Mouse (Mus musculus) cerebellum, postnatal 25 days (tissue): ENCODE measurements around the gene Adrb1.

ENCODE experiments used
- DNase-seq, 2 experiments: peaks; one replicate each; pipeline ENCODE4 v3.0.0; 2021; ENCODE audit warnings: mixed read lengths in 2 of 2

Gene Adrb1

GRCm38 (mm10) chr19:56703238-56704097 is 18.5 kb upstream of the Adrb1 start:
- no peak for DNase-seq

DNA sequence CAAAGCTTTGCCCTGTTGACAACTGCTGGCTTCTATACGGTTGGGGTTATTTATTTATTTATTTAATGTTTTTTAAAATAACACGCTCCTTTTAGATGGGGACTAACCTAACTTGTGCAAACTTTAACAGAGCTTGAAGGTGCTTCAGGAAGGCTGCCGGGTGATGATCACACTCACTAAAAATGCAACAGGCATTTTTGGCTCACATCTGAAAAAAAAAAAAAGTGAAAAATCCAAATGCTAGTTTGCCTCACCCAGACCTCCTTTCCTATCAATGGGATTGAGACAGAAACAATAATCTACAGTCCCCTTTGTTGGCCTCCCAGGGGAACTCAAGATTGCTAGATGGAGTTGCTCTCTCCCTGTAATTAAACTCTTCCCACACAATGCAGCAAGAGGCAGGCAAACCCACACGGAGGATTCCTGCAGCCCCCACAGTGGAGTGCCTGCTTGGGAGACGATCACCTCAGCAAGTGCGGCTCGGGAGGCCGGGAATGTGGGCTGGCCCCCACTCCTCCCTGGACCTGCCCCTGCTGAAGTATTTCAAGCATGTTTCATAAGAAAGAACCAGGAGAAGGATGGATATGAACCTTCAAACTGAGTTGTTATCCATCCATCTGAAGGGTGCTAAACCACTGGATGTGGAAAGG is 16.8 kb upstream of the Adrb1 start:
- no peak for DNase-seq

DNA sequence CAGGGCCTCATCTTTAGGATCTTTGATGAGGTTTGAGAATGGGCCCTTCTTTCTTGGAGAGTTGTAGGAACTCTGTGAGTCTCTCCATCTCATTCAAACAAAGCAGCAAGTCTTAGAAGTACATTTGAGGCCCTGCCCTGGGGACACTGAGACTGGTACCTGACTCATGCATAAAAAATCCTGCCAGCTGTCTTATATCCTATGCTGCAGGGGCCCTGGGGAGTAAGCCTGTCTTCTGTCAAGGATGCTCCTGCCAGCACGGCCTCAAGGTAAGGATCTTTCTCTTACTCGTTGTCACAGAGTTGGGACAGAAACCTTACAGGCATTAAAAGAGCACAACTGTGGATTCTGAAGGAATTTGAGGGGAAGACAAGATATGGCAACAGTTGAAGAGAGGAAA is 13.2 kb upstream of the Adrb1 start:
- no peak for DNase-seq

DNA sequence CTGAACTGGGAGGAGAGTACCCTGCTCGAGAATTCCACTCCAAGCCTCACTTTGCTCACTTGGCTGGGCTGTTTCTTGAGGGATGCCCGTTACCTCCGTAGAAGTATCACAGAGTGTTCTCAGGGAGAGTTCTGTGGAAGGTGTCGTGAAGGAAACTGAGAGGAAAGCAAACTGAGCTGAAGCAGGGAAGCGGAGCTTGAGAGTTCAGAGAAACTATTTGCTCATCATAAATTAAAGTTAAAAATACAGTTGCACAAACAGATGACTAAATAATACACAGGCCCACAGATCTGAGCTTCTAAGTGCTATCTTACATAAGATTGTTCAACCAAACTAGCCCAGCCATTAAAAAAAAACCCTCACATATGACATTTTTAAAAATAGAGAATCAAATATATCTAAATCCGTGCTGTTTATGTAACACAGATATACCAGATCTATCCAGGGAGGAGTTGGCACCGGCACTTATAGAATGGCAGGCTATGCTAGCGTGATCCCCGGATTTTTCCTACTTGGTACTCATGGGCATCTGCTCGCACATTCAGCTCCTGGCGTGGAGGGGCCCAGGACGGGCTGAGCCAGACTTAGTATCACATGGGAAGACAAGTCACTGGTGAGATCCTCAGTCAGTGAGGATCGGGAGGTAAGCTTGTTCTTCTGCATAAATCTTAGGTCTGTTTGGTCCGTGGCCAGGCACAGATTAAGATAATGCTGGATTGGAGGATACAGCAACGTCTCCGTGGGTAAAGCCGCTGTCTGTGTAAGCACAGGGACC is 11.7 kb upstream of the Adrb1 start:
- DNase-seq, result peak; percentile 24 to 42

- no peak for DNase-seq
Measured at GRCm38 (mm10) chr19:56713613-56714012, 8.4 kb upstream of the Adrb1 start.

DNA sequence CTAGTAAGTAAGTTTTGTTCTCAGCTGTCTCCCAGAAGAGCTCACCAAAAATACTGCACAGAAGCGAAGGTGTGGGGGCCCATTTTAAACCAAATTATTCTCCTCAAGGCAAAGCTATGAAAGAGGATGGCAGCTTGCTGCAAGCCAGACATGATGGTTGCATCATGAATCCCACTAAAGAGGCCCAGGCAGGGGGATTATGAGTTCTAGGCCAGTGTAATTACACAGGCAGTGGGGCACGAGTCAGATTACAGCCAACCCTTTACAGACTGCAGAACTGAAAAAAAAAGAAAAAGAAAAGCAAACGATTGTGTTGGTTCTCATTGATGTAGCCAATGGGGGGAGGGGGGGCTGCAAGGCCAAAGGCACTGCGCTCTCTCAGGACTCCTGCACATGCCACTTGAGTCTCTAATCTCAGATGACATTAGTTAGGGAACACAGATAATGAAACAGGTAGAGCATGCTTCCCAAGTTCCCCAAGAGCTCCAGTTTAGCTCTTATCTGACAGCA is 7.3 kb upstream of the Adrb1 start:
- no peak for DNase-seq

DNA sequence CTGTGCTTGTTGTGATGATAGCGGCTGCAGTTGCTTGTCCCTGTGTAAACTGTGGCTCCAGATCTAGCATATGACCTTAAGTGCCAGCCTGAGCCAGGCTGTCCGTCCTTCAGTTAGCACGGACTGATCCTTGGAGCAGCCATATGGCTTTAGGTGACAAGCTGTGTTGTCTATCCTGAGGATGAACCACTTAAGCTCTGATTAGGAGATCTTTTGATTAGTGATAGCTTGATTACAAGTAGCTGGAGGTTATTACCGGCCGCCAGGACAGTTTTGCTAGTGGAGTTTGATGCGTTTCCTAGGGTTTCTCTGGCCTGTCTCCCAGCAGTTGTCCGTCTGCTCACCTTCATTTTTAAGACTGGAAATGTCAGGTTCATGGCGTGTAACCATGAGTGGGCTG is 4.0 kb upstream of the Adrb1 start:
- DNase-seq, result no peak

GRCm38 (mm10) chr19:56720882-56721281 is 1.1 kb upstream of the Adrb1 start:
- no peak for DNase-seq

DNA sequence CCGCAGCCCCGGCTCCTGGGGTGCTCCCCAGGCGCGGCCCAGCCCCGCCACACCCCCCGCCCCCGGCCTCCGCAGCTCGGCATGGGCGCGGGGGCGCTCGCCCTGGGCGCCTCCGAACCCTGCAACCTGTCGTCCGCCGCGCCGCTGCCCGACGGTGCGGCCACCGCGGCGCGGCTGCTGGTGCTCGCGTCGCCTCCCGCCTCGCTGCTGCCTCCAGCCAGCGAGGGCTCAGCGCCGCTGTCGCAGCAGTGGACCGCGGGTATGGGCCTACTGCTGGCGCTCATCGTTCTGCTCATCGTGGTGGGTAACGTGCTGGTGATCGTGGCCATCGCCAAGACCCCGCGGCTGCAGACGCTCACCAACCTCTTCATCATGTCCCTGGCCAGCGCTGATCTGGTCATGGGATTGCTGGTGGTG is 300 bp downstream of the Adrb1 start:
- DNase-seq, result no peak

GRCm38 (mm10) chr19:56722711-56723330 is 822 bp downstream of the Adrb1 start:
- peak in 1 of 2 experiments; percentile 25 for DNase-seq

DNA sequence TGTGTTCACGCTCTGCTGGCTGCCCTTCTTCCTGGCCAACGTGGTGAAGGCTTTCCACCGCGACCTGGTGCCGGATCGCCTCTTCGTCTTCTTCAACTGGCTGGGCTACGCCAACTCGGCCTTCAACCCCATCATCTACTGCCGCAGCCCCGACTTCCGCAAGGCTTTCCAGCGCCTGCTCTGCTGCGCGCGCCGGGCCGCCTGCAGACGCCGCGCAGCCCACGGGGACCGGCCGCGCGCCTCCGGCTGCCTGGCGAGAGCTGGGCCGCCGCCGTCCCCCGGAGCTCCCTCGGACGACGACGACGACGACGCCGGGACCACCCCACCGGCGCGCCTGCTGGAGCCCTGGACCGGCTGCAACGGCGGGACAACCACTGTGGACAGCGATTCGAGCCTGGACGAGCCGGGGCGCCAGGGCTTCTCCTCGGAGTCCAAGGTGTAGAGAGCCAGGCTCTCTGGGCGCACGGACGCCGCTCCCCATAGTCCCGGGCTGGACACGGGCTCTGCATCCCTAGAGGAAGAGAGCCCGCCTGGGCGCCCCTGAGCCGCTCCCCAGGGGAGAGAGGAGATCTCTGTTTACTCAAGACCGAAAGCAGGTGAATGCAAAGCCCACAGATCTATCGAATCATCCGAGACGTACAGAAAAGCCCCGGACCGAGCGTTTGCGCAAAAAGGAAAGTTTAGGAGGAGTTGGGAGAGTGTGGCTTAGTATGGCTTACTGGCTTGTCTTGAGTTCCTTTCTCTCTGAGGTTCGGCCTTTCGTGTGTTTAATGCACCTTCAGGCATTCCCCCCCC is 1.5 kb downstream of the Adrb1 start:
- no peak for DNase-seq

GRCm38 (mm10) chr19:56724126-56724597 is 2.2 kb downstream of the Adrb1 start:
- no peak for DNase-seq

DNA sequence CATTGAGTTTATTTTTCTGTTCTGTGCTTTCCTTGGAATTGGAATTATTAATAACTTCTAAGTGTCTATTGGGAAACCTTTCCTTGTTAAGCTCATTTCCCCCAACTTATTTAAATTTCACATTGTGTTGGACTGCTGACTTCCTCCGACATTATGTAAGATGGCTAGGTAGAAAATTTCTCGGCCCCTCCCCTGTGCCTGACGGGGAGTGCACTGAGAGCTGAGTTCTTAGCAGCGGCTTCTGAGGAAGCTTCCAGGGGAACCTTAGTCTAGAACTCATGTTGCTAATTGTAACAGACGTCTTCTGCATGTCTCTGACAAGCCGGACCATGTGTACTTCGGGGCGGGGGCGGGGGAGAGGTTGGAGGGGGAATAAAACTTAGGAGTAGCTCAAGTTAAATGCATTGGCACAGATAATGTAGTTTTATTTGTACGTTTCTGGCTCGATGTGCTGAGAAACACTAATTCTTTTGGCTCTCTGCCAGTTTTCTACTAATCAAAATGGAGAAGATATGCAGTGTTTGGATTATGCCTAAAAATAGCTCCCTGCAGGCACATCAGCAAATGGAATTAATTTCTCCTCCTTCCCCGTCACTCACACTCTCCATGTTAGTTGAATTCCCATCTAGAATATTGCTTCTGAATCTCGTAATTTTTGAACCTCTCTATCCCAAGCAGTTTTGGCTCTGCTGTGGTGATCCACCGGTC is 5.3 kb downstream of the Adrb1 start:
- no peak for DNase-seq

DNA sequence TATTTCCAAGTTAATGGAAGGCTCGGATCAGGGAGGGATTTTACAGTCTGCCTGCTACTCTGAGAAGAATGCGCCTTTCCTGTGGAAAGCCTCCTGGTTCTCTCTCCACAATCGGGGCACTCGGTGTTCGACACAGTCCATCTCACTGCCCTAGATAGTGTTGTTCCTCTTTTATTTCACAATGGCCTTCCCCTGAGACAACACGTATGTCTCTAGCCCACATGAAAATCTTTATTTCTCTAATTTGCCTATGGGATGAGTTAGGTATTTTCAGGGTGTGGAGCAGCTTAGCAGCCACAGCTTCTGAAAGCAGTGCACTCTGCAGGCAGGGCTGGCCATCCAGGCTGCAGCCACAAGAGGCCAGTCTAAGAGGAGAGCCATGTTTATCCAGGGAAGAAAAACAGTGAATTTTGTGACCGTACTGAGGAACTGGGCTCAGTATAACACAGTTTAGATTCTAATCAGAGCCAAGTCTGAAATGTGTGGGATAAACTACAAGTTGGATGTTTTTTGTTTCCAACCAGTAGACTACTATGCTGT is 12.1 kb downstream of the Adrb1 start:
- no peak for DNase-seq

DNA sequence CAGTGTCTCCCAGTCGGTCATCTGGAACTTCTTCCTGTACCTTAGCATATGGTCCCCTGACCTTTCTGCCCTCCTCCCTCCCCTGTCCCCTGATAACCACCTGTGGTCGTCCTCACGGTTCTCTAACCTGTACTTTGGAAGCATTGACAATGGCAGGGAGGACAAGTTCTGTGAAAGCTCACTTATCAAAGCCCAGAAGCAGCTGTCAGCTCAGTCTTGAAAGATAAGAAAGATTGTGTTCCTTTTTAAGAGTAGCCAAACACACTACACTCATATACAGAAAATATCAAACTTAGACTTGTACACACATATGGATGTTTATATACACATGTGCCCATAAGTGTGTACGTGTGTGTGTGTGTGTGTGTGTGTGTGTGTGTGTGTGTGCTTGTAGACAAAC is 13.7 kb downstream of the Adrb1 start:
- no peak for DNase-seq

GRCm38 (mm10) chr19:56736287-56736686 is 14.3 kb downstream of the Adrb1 start:
- DNase-seq, result no peak

- DNase-seq, result peak in 1 of 2 experiments; percentile 11
Measured at GRCm38 (mm10) chr19:56745061-56745460, 23.1 kb downstream of the Adrb1 start.

DNA sequence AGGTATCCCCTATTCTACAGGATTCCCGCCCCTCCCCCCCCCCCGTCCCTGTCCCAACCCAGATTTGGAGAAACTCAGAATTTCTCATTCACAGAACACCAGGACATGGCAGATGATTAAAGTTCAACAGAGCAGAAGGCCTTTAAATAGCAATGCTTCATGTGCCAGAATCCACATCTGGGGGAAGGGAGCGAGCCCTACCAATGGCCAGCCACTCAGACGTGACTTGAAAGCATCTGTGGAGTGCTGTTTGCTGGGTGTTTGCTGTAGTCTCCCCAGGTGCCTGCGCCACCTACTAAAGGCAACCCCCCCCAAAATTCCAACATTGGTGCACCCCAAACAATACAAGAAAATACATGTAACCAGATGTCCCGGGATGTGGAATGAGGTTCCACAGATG is 23.5 kb downstream of the Adrb1 start:
- no peak for DNase-seq

DNA sequence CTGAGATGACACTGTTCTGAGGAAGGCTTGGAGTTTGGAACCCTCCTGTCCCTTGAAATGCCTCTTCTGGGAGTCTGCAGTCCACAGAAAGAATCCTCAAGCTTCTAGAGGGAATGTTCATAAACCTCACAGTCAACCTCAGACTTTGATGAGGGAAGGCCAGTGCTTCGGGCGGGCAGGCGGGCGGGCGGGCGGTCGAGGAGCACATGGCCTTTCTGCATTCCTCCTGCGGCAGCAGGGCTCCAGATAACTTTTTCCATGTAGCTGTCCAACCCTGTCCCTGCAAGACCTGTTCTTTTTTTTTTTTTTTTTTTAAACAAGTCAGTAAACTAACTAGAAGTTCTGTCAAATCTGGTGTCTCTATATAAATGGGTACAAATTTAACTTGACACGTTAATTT is 24.6 kb downstream of the Adrb1 start:
- DNase-seq, result no peak

DNA sequence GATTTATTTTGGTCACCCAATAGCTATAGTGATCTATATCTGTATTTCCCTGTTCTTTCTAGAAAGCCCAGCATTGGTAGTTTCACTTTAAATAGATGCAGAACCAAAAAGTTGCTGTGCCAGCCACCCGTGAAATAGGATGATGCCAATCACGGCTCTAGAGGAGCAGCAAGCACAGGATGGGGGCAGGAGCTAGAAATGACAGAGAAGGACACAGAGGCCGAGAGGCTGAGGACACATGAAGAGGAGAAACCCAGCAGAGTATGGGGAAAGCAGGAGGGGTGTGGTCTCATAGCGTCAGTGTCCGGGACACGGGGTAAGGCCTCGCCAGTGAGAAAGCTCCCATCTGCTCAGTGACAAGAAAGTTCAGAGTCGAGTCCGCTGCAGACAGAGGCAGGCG is 25.9 kb downstream of the Adrb1 start:
- DNase-seq, result no peak

- DNase-seq, result no peak
Measured at GRCm38 (mm10) chr19:56749343-56749742, 27.3 kb downstream of the Adrb1 start.
